13 mouse cellular contexts compared by ENCODE assay signal in the genomic region with DNA sequence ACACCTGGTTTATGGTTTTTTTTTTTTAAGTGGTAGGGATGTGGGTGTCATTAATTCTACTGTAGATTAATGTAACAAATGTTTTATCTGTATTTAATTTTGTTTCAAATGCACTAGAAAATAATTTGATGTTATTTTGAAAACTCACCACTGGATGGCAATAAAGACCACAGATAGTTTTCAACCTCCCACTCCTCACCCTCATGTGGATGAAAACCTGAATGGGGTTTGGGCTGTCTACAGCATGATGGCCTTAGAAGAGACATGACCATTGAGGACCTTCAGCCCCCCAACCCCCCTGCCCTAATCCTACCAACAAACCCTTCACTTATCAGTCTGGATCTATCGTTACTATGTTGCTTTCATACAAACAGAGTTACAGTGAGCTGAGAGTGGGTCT. TPM values are rescaled to one million over a fixed set of nuclear protein-coding genes. Genes with fewer than 3 reads are reported as not detected.
DNase-seq lines count a peak whose midpoint lies in the region; ATAC-seq and TF ChIP-seq lines count a peak whose summit lies in the region.
"Had no signal": no experiment of that assay in that cellular context is flagged by ENCODE, and none has a peak within 500 bp of the region (broad histone marks: within the 10 kb centered on the region; RNA-seq: fewer than 3 reads in every experiment).

No protein-coding gene starts in this region.

- no peaks in the 10 kb centered on the region for H3K4me1 ChIP-seq in kidney, embryonic 15.5 days
- H3K4me1 ChIP-seq in CH12.LX (ENCODE audit: control insufficient read depth in 1 of 2, insufficient read depth in 2 of 2) = peaks cover 4 to 10% of the 10 kb centered on the region in 2 experiments; a peak in 2 of 4 replicates
- H3K4me1 ChIP-seq in midbrain, embryonic 12.5 days = no peaks in the 10 kb centered on the region
- H3K4me1 ChIP-seq: limb, embryonic 13.5 days; megakaryocyte, embryonic 14.5 days had no signal

- in situ Hi-C loops in CH12.LX (cut with MboI; ENCODE audit: low pct_ligation_motif_present, low pct_unique_long_range_greater_than_20kb, low sequenced_read_pairs) = loop anchor here (10.0 to 25.0 kb wide), 2 partner anchors 420 to 913 kb away; no protein-coding TSS in a partner anchor

- H3K27me3 ChIP-seq in kidney, embryonic 15.5 days = no peaks in the 10 kb centered on the region
- no peaks in the 10 kb centered on the region for H3K27me3 ChIP-seq in CH12.LX (replicated peaks)
- no peaks in the 10 kb centered on the region for H3K27me3 ChIP-seq in midbrain, embryonic 12.5 days
- H3K27me3 ChIP-seq: megakaryocyte, embryonic 14.5 days had no signal

- no peaks in the 10 kb centered on the region for H3K36me3 ChIP-seq in kidney, embryonic 15.5 days
- H3K36me3 ChIP-seq in CH12.LX (replicated peaks in 1 of 2; ENCODE audit: control insufficient read depth in 1 of 2, insufficient read depth in 1 of 2, low read length in 1 of 2) = no peaks in the 10 kb centered on the region
- H3K36me3 ChIP-seq in midbrain, embryonic 12.5 days = no peaks in the 10 kb centered on the region
- H3K36me3 ChIP-seq: limb, embryonic 13.5 days had no signal

- H3K9ac ChIP-seq in kidney, embryonic 15.5 days = no peak overlapping the region
- no peak overlapping the region for H3K9ac ChIP-seq in CH12.LX (ENCODE audit: insufficient read depth, low read depth)
- H3K9ac ChIP-seq in midbrain, embryonic 12.5 days (replicated peaks) = no peak overlapping the region
- H3K9ac ChIP-seq: limb, embryonic 13.5 days had no signal

- H3K79me2 ChIP-seq in CH12.LX (replicated peaks; ENCODE audit: control insufficient read depth, extremely low read depth, insufficient read depth, poor library complexity, severe bottlenecking) = no peaks in the 10 kb centered on the region

- no peak for TF ChIP-seq EP300 in CH12.LX (IDR thresholded peaks at IDR 0.05; ENCODE audit: low read length)

- dilution Hi-C loops in CH12.LX (cut with MboI; ENCODE audit: extremely low pct_ligation_motif_present, extremely low pct_unique_long_range_greater_than_20kb, low sequenced_read_pairs) = no loop called here

- no peaks in the 10 kb centered on the region for H3K9me3 ChIP-seq in kidney, embryonic 15.5 days (replicated peaks)
- H3K9me3 ChIP-seq in CH12.LX (replicated peaks; ENCODE audit: low read length) = no peaks in the 10 kb centered on the region
- no peaks in the 10 kb centered on the region for H3K9me3 ChIP-seq in midbrain, embryonic 12.5 days
- H3K9me3 ChIP-seq: limb, embryonic 13.5 days had no signal

- TF ChIP-seq CTCF in CH12.LX (conservative IDR thresholded peaks at IDR 0.05 in 1 of 2, IDR thresholded peaks at IDR 0.05 in 1 of 2; ENCODE audit: low read depth in 2 of 2, low read length in 2 of 2) = peak in 1 of 2 experiments; percentile 67; a peak in 2 of 4 replicates

- no peak overlapping the region for H3K27ac ChIP-seq in kidney, embryonic 15.5 days
- H3K27ac ChIP-seq in CH12.LX (ENCODE audit: insufficient read depth, low read depth) = no peak overlapping the region
- no peak overlapping the region for H3K27ac ChIP-seq in midbrain, embryonic 12.5 days (replicated peaks)
- H3K27ac ChIP-seq: limb, embryonic 13.5 days had no signal

- no peak for DNase-seq in kidney, postnatal 10 days
- DNase-seq in CH12.LX (ENCODE audit: extremely low read depth) (peak; percentile 10), adipocyte (ENCODE audit: low spot score) (peak; percentile 18)
- DNase-seq in spleen, postnatal 4 days (ENCODE audit: low spot score in 2 of 2) = no peak
- DNase-seq in thymus, adult 18-20 months = no peak
- DNase-seq: cerebellum, adult 9-11 months; gastrocnemius, postnatal 36 days; spleen, adult 18-20 months had no signal

- TF ChIP-seq RAD21 in CH12.LX (IDR thresholded peaks at IDR 0.05; ENCODE audit: low read depth, low read length) = peak; percentile 78

- 73% methylated on average over 1 of the region's 1 CpGs for WGBS in kidney, embryonic 15.5 days
- WGBS in midbrain, embryonic 12.5 days = 73% methylated on average over 1 of the region's 1 CpGs

- no peak for TF ChIP-seq POLR2A in CH12.LX (IDR thresholded peaks at IDR 0.05; ENCODE audit: low read depth, low read length)

- ATAC-seq in kidney, embryonic 15.5 days (replicated peaks; ENCODE audit: low FRiP score) = peak; percentile 66; the same call in 1 of the 2 replicates
- ATAC-seq in midbrain, embryonic 12.5 days (ENCODE audit: low FRiP score, low read depth) = peak; percentile 78
- ATAC-seq: inflammation-experienced regulatory T-cells, adult 6 months had no signal

- H3K4me2 ChIP-seq in kidney, embryonic 15.5 days = no peak overlapping the region
- H3K4me2 ChIP-seq in CH12.LX (ENCODE audit: insufficient read depth, low read depth, poor library complexity, severe bottlenecking) = no peak overlapping the region
- H3K4me2 ChIP-seq in midbrain, embryonic 12.5 days (replicated peaks) = no peak overlapping the region
- H3K4me2 ChIP-seq: limb, embryonic 13.5 days had no signal

- H3K4me3 ChIP-seq in kidney, embryonic 15.5 days (replicated peaks) = no peak overlapping the region
- H3K4me3 ChIP-seq in CH12.LX (replicated peaks in 1 of 3; ENCODE audit: low read depth in 2 of 3, low read length in 2 of 3, poor library complexity in 1 of 3) = no peak overlapping the region
- H3K4me3 ChIP-seq in midbrain, embryonic 12.5 days = no peak overlapping the region
- H3K4me3 ChIP-seq: limb, embryonic 13.5 days; megakaryocyte, embryonic 14.5 days had no signal

TF ChIP-seq in CH12.LX, 34 proteins besides CTCF, POLR2A, EP300 and RAD21:
- no peak for TF ChIP-seq MAFK (IDR thresholded peaks at IDR 0.05; ENCODE audit: insufficient replicate concordance, low read length)
- TF ChIP-seq POLR2AphosphoS2 (IDR thresholded peaks at IDR 0.05; ENCODE audit: low read depth, low read length) = no peak
- TF ChIP-seq CHD1 (IDR thresholded peaks at IDR 0.05; ENCODE audit: low read depth, low read length) = no peak
- no peak for TF ChIP-seq ETS1 (conservative IDR thresholded peaks at IDR 0.05; ENCODE audit: low read depth, low read length)
- no peak for TF ChIP-seq NRF1 (IDR thresholded peaks at IDR 0.05; ENCODE audit: low read depth, low read length)
- peak; percentile 66 for TF ChIP-seq ZC3H11A (IDR thresholded peaks at IDR 0.05; ENCODE audit: low read depth, low read length)
- no peak for TF ChIP-seq UBTF (IDR thresholded peaks at IDR 0.05; ENCODE audit: low read depth, low read length)
- no peak for TF ChIP-seq ELF1 (IDR thresholded peaks at IDR 0.05; ENCODE audit: low read depth, low read length)
- TF ChIP-seq SMC3 (IDR thresholded peaks at IDR 0.05; ENCODE audit: low read depth, low read length) = peak; percentile 75
- TF ChIP-seq TBP (conservative IDR thresholded peaks at IDR 0.05; ENCODE audit: low read depth, low read length) = no peak
- TF ChIP-seq HCFC1 (IDR thresholded peaks at IDR 0.05; ENCODE audit: low read depth, low read length) = no peak
- TF ChIP-seq PAX5 (IDR thresholded peaks at IDR 0.05; ENCODE audit: low read length) = no peak
- TF ChIP-seq SIN3A (IDR thresholded peaks at IDR 0.05; ENCODE audit: low read length) = no peak
- TF ChIP-seq USF2 (conservative IDR thresholded peaks at IDR 0.05; ENCODE audit: low read depth, low read length) = no peak
- TF ChIP-seq GABPA (IDR thresholded peaks at IDR 0.05; ENCODE audit: insufficient replicate concordance, low read depth, low read length) = no peak
- no peak for TF ChIP-seq ZNF384 (IDR thresholded peaks at IDR 0.05; ENCODE audit: low read depth, low read length)

RNA-seq across cellular contexts. Expression of gene Mfsd1, which starts 42.1 kb away (rescaled TPM):
- 79.6 and 79.8 TPM in 2 replicates for polyA plus RNA-seq in kidney, embryonic 15.5 days (2015; fragmentation: Nextera tagmentation; extraction: Ambion mirVana)
- total RNA-seq in CH12.LX (2012; rRNA removed) = 44.3 and 50.3 TPM in 2 replicates
- 56.8 and 68.7 TPM in 2 replicates for total RNA-seq in CH12.LX (2014; rRNA removed)
- 82.2 and 95.7 TPM in 2 replicates for polyA plus RNA-seq in CH12.LX (2012; ENCODE audit: insufficient read length, low read depth)
- polyA plus RNA-seq in midbrain, embryonic 12.5 days (2016; fragmentation: Nextera tagmentation; extraction: Ambion mirVana) = 53.9 and 56.3 TPM in 2 replicates

Comparison
In these comparisons a context has a peak if more than half of its experiments do, and no peak if none do; other contexts are left out.
1. DNase-seq: peak in CH12.LX (single experiment) and adipocyte (single experiment); none in kidney, postnatal 10 days (single experiment), spleen, postnatal 4 days (0 of 2) and thymus, adult 18-20 months (0 of 2).